Mouse (Mus musculus): ENCODE measurements at regions not wholly inside any gene's neighbourhood (a gene's known extent, or its start where the extent isn't known, plus 50 kb on each side); places are given as distances from the start of the nearest gene placed in this dataset.

GRCm38 (mm10) chr5:126606756-126607155 lies 634.9 kb upstream of the Tmem132c start:
- no peak for ATAC-seq (ENCODE audit: insufficient number of reproducible peaks, insufficient read depth, low FRiP score, low TSS enrichment, low read depth)

GRCm38 (mm10) chr5:126612571-126612970 lies 629.0 kb upstream of the Tmem132c start:
- H3K9me3 ChIP-seq: 0 out of 2 replicates have a peak, but pooled peaks cover 3% of the 10 kb centered on the region
- no peak overlapping the region for H3K4me3 ChIP-seq
- ATAC-seq (ENCODE audit: insufficient number of reproducible peaks, insufficient read depth, low FRiP score, low TSS enrichment, low read depth): no peak
- no peak overlapping the region for H3K4me2 ChIP-seq
- no peaks in the 10 kb centered on the region for H3K36me3 ChIP-seq
- H3K4me1 ChIP-seq: no peaks in the 10 kb centered on the region
- H3K27ac ChIP-seq: no peak overlapping the region
- H3K9ac ChIP-seq: no peak overlapping the region
- H3K27me3 ChIP-seq: no peaks in the 10 kb centered on the region
- 81% methylated on average over 4 of the region's 4 CpGs for WGBS

More at GRCm38 (mm10) chr5:126606756-126607155, 634.9 kb upstream of the Tmem132c start:
- 77% methylated on average over 5 of the region's 5 CpGs for WGBS
- 0 out of 2 replicates have a peak, but pooled peaks cover 3% of the 10 kb centered on the region for H3K9me3 ChIP-seq
- H3K4me1 ChIP-seq: no peaks in the 10 kb centered on the region
- no peaks in the 10 kb centered on the region for H3K27me3 ChIP-seq
- no peak overlapping the region for H3K27ac ChIP-seq
- H3K4me3 ChIP-seq: no peak overlapping the region
- no peak overlapping the region for H3K9ac ChIP-seq
- H3K36me3 ChIP-seq: no peaks in the 10 kb centered on the region
- H3K4me2 ChIP-seq: no peak overlapping the region

GRCm38 (mm10) chr5:126622551-126622950 lies 619.1 kb upstream of the Tmem132c start:
- no peak overlapping the region for H3K4me3 ChIP-seq
- 76% methylated on average over 6 of the region's 6 CpGs for WGBS
- H3K27me3 ChIP-seq: no peaks in the 10 kb centered on the region
- H3K4me1 ChIP-seq: no peaks in the 10 kb centered on the region
- H3K36me3 ChIP-seq: no peaks in the 10 kb centered on the region
- H3K9ac ChIP-seq: no peak overlapping the region
- no peak for ATAC-seq (ENCODE audit: insufficient number of reproducible peaks, insufficient read depth, low FRiP score, low TSS enrichment, low read depth)
- H3K9me3 ChIP-seq: no peaks in the 10 kb centered on the region
- H3K4me2 ChIP-seq: no peak overlapping the region
- H3K27ac ChIP-seq: no peak overlapping the region

- H3K4me1 ChIP-seq: no peaks in the 10 kb centered on the region
- no peak overlapping the region for H3K9ac ChIP-seq
- no peaks in the 10 kb centered on the region for H3K36me3 ChIP-seq
- no peaks in the 10 kb centered on the region for H3K27me3 ChIP-seq
- ATAC-seq (ENCODE audit: insufficient number of reproducible peaks, insufficient read depth, low FRiP score, low TSS enrichment, low read depth): no peak
- H3K4me3 ChIP-seq: no peak overlapping the region
- no peak overlapping the region for H3K27ac ChIP-seq
- no peak overlapping the region for H3K4me2 ChIP-seq
- H3K9me3 ChIP-seq: no peaks in the 10 kb centered on the region
- 10% methylated on average over 6 of the region's 6 CpGs for WGBS
These were observed 618.4 kb upstream of the Tmem132c start for GRCm38 (mm10) chr5:126623205-126623604.

- no peaks in the 10 kb centered on the region for H3K4me1 ChIP-seq
- WGBS: 35% methylated on average over 2 of the region's 2 CpGs
These were observed 611.8 kb upstream of the Tmem132c start for GRCm38 (mm10) chr5:126629826-126630225.

GRCm38 (mm10) chr5:126650415-126650814 lies 591.2 kb upstream of the Tmem132c start:
- no peaks in the 10 kb centered on the region for H3K4me1 ChIP-seq
- no peak overlapping the region for H3K9ac ChIP-seq
- no peaks in the 10 kb centered on the region for H3K27me3 ChIP-seq
- 71% methylated on average over 7 of the region's 7 CpGs for WGBS
- H3K36me3 ChIP-seq: no peaks in the 10 kb centered on the region
- H3K9me3 ChIP-seq: no peaks in the 10 kb centered on the region
- H3K4me3 ChIP-seq: no peak overlapping the region
- H3K27ac ChIP-seq: no peak overlapping the region
- H3K4me2 ChIP-seq: no peak overlapping the region
- no peak for ATAC-seq (ENCODE audit: insufficient number of reproducible peaks, insufficient read depth, low FRiP score, low TSS enrichment, low read depth)

More at GRCm38 (mm10) chr5:126629826-126630225, 611.8 kb upstream of the Tmem132c start:
- H3K4me3 ChIP-seq: no peak overlapping the region
- H3K4me2 ChIP-seq: no peak overlapping the region
- no peak for ATAC-seq (ENCODE audit: insufficient number of reproducible peaks, insufficient read depth, low FRiP score, low TSS enrichment, low read depth)
- no peaks in the 10 kb centered on the region for H3K9me3 ChIP-seq
- no peak overlapping the region for H3K27ac ChIP-seq
- no peaks in the 10 kb centered on the region for H3K27me3 ChIP-seq
- H3K9ac ChIP-seq: no peak overlapping the region
- H3K36me3 ChIP-seq: no peaks in the 10 kb centered on the region

GRCm38 (mm10) chr5:126651367-126651766 lies 590.2 kb upstream of the Tmem132c start:
- no peak for ATAC-seq (ENCODE audit: insufficient number of reproducible peaks, insufficient read depth, low FRiP score, low TSS enrichment, low read depth)
- WGBS: 18% methylated on average over 3 of the region's 3 CpGs

GRCm38 (mm10) chr5:126662648-126663047 lies 579.0 kb upstream of the Tmem132c start:
- H3K9me3 ChIP-seq: peaks cover 3% of the 10 kb centered on the region; the same call in 1 of the 2 replicates
- no peaks in the 10 kb centered on the region for H3K27me3 ChIP-seq
- H3K4me1 ChIP-seq: no peaks in the 10 kb centered on the region
- H3K9ac ChIP-seq: no peak overlapping the region
- no peak overlapping the region for H3K4me2 ChIP-seq
- H3K27ac ChIP-seq: no peak overlapping the region
- 80% methylated on average over 4 of the region's 4 CpGs for WGBS
- no peak for ATAC-seq (ENCODE audit: insufficient number of reproducible peaks, insufficient read depth, low FRiP score, low TSS enrichment, low read depth)
- H3K36me3 ChIP-seq: no peaks in the 10 kb centered on the region
- no peak overlapping the region for H3K4me3 ChIP-seq

More at GRCm38 (mm10) chr5:126651367-126651766, 590.2 kb upstream of the Tmem132c start:
- no peaks in the 10 kb centered on the region for H3K27me3 ChIP-seq
- H3K36me3 ChIP-seq: no peaks in the 10 kb centered on the region
- H3K27ac ChIP-seq: no peak overlapping the region
- no peaks in the 10 kb centered on the region for H3K9me3 ChIP-seq
- no peak overlapping the region for H3K9ac ChIP-seq
- no peak overlapping the region for H3K4me3 ChIP-seq
- no peak overlapping the region for H3K4me2 ChIP-seq
- no peaks in the 10 kb centered on the region for H3K4me1 ChIP-seq

- no peaks in the 10 kb centered on the region for H3K27me3 ChIP-seq
- no peaks in the 10 kb centered on the region for H3K4me1 ChIP-seq
- no peak overlapping the region for H3K4me2 ChIP-seq
- H3K9me3 ChIP-seq: 0 out of 2 replicates have a peak, but pooled peaks cover 3% of the 10 kb centered on the region
- no peak overlapping the region for H3K4me3 ChIP-seq
- H3K9ac ChIP-seq: no peak overlapping the region
- no peak for ATAC-seq (ENCODE audit: insufficient number of reproducible peaks, insufficient read depth, low FRiP score, low TSS enrichment, low read depth)
- H3K36me3 ChIP-seq: no peaks in the 10 kb centered on the region
- 65% methylated on average over 1 of the region's 1 CpGs for WGBS
- no peak overlapping the region for H3K27ac ChIP-seq
These were observed 570.5 kb upstream of the Tmem132c start for GRCm38 (mm10) chr5:126671156-126671555.

GRCm38 (mm10) chr5:126680262-126680661 lies 561.3 kb upstream of the Tmem132c start:
- no peak overlapping the region for H3K27ac ChIP-seq
- ATAC-seq (ENCODE audit: insufficient number of reproducible peaks, insufficient read depth, low FRiP score, low TSS enrichment, low read depth): no peak
- no peak overlapping the region for H3K9ac ChIP-seq
- no peaks in the 10 kb centered on the region for H3K4me1 ChIP-seq
- no peak overlapping the region for H3K4me3 ChIP-seq
- no peaks in the 10 kb centered on the region for H3K36me3 ChIP-seq
- H3K9me3 ChIP-seq: no peaks in the 10 kb centered on the region
- H3K27me3 ChIP-seq: no peaks in the 10 kb centered on the region
- no peak overlapping the region for H3K4me2 ChIP-seq
- 73% methylated on average over 6 of the region's 6 CpGs for WGBS

GRCm38 (mm10) chr5:126699314-126699713 lies 542.3 kb upstream of the Tmem132c start:
- WGBS: 44% methylated on average over 4 of the region's 4 CpGs
- no peak for ATAC-seq (ENCODE audit: insufficient number of reproducible peaks, insufficient read depth, low FRiP score, low TSS enrichment, low read depth)
- no peaks in the 10 kb centered on the region for H3K36me3 ChIP-seq
- no peaks in the 10 kb centered on the region for H3K4me1 ChIP-seq
- H3K9ac ChIP-seq: no peak overlapping the region
- H3K9me3 ChIP-seq: no peaks in the 10 kb centered on the region
- H3K4me2 ChIP-seq: no peak overlapping the region
- H3K4me3 ChIP-seq: no peak overlapping the region
- H3K27ac ChIP-seq: no peak overlapping the region
- H3K27me3 ChIP-seq: no peaks in the 10 kb centered on the region

GRCm38 (mm10) chr5:126703516-126704282 lies 537.9 kb upstream of the Tmem132c start:
- H3K4me1 ChIP-seq: no peaks in the 10 kb centered on the region
- H3K4me3 ChIP-seq: no peak overlapping the region
- H3K4me2 ChIP-seq: no peak overlapping the region
- H3K9ac ChIP-seq: no peak overlapping the region
- ATAC-seq (ENCODE audit: insufficient number of reproducible peaks, insufficient read depth, low FRiP score, low TSS enrichment, low read depth): no peak
- 84% methylated on average over 8 of the region's 8 CpGs for WGBS
- no peaks in the 10 kb centered on the region for H3K27me3 ChIP-seq
- no peaks in the 10 kb centered on the region for H3K36me3 ChIP-seq
- no peak overlapping the region for H3K27ac ChIP-seq
- H3K9me3 ChIP-seq: no peaks in the 10 kb centered on the region

All from embryonic facial prominence, embryonic 13.5 days (tissue).